Mouse (Mus musculus) hindbrain, embryonic 13.5 days (tissue): ENCODE measurements around the gene Gla. TPM values are rescaled to one million over a fixed set of nuclear protein-coding genes. Genes with fewer than 3 reads are reported as not detected.
"Not testable (repeated sequence)": the region's sequence is repeated elsewhere in the genome, so short reads cannot be mapped to it uniquely, and the experiment has no call there.

ENCODE experiments used
- ATAC-seq: fragments of 200-750 bp; cut with Nextera tagmentation; 2 replicates; pipeline ENCODE4 v1.8.0; 2017; ENCODE audit warnings: moderate TSS enrichment; ENCODE audit not compliant: low FRiP score
- H3K27ac ChIP-seq: fragments of 300-500 bp; sonication (generic); 2 replicates; pipeline ENCODE4 v1.5.1; 2015; ENCODE audit warnings: inconsistent platforms, mild to moderate bottlenecking, moderate library complexity
- H3K27me3 ChIP-seq: fragments of 300-500 bp; sonication (generic); 2 replicates; pipeline ENCODE4 v1.6.1; 2015; ENCODE audit warnings: mild to moderate bottlenecking, inconsistent platforms
- H3K36me3 ChIP-seq: fragments of 300-500 bp; sonication (generic); 2 replicates; pipeline ENCODE4 v1.6.1; 2015; ENCODE audit warnings: mild to moderate bottlenecking, inconsistent platforms
- H3K4me1 ChIP-seq: fragments of 300-500 bp; sonication (generic); replicated peaks from 2 replicates; pipeline ENCODE4 v1.6.1; 2015; ENCODE audit warnings: inconsistent platforms
- H3K4me2 ChIP-seq: fragments of 300-500 bp; sonication (generic); 2 replicates; pipeline ENCODE4 v1.6.1; 2015; ENCODE audit warnings: inconsistent platforms, mild to moderate bottlenecking, moderate library complexity
- H3K4me3 ChIP-seq: fragments of 300-500 bp; sonication (generic); 2 replicates; pipeline ENCODE4 v1.5.1; 2015; ENCODE audit warnings: mild to moderate bottlenecking, inconsistent platforms
- H3K9ac ChIP-seq: fragments of 300-500 bp; sonication (generic); 2 replicates; pipeline ENCODE4 v1.6.1; 2015; ENCODE audit warnings: mild to moderate bottlenecking, inconsistent platforms
- H3K9me3 ChIP-seq: fragments of 300-500 bp; sonication (generic); 2 replicates; pipeline ENCODE4 v1.6.1; 2016; ENCODE audit warnings: inconsistent platforms
- WGBS: fragments of 180-500 bp; shearing (Covaris S2); methylation state at CpG from one replicate; pipeline ENCODE4 v1.1.7; 2015; 5-methylcytosine and 5-hydroxymethylcytosine counted together
- polyA plus RNA-seq: library from polyadenylated mRNA; unstranded; fragments of >200 nt; fragmentation: Nextera tagmentation; extraction: Ambion mirVana; gene quantifications from 2 replicates; pipeline ENCODE4 v1.2.1, GENCODE M21; 2015

Gla gene
- polyA plus RNA-seq, 1 experiment from 2014 or later = 3.1 TPM

GRCm38 (mm10) chrX:134541955-134542308, 59.0 kb downstream of the Gla start:
- H3K4me3 ChIP-seq = peak overlapping the region; percentile 52
- H3K36me3 ChIP-seq = no peaks in the 10 kb centered on the region
- WGBS = 15% methylated on average over 6 of the region's 6 CpGs
- peak overlapping the region; percentile 54 for H3K4me2 ChIP-seq
- H3K4me1 ChIP-seq = no peaks in the 10 kb centered on the region
- H3K9ac ChIP-seq = peak overlapping the region; percentile 58; the same call in 1 of the 2 replicates
- no peaks in the 10 kb centered on the region for H3K9me3 ChIP-seq
- ATAC-seq = no peak; the same call in 1 of the 2 replicates
- no peak overlapping the region for H3K27ac ChIP-seq
- no peaks in the 10 kb centered on the region for H3K27me3 ChIP-seq

DNA sequence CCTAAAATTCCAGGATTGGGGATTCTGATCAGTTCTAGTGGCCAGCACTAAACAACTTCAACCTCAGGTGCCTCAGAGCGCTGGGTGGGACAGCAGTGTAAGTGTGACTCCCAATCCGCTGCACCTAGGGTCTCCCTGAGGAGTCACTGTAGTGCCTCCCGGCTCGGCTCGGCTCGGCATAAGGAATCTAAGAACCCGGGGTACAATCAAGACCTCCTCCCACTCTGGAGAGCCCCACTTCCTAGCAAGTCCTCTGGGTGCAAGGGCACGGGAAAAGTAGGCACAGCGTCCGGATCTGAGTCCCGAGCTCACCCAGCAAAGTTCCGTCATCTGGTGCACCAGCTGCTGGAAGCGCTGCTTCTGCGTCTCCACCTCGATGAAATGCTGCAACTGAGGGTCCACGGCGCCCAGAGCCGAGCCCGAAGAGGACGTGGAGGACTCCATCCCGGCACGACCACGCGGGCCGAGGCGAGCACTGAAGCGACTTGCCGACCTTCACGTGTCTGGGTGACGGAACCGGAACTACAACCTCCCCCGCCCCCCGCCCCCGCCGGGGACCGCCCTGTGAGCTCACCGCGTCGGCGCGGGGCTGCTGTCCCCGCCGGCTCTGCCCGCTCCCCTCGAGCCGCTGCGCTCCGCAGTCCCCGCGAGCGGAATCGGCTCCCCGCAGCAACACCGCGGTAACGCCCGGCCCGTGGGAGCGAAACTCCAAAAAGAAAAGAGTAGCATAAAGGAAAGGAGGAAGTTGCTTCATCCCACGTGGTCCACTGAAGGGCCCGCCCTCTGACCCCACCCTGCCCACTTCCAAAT, 59.6 kb downstream of the Gla start, which contains the start of gene Timm8a1:
Gene Timm8a1, minus strand, starts transcription at position 721 of the 810 bp plus-strand sequence.
- H3K4me2 ChIP-seq = peak within 1 kb of the TSS; percentile 64
- no peaks in the 10 kb centered on the region for H3K9me3 ChIP-seq
- no peak within 1 kb of the TSS for H3K27ac ChIP-seq
- no peaks in the 10 kb centered on the region for H3K36me3 ChIP-seq
- H3K9ac ChIP-seq = peak within 1 kb of the TSS; percentile 65
- ATAC-seq = peak; percentile 95
- WGBS = 16% methylated on average over 44 of the region's 61 CpGs
- H3K27me3 ChIP-seq = no peaks in the 10 kb centered on the region
- H3K4me3 ChIP-seq = peak within 1 kb of the TSS; percentile 52
- H3K4me1 ChIP-seq = no peaks in the 10 kb centered on the region

GRCm38 (mm10) chrX:134540414-134541135, 60.4 kb downstream of the Gla start:
- H3K9ac ChIP-seq = peak overlapping the region; percentile 65
- no peaks in the 10 kb centered on the region for H3K36me3 ChIP-seq
- H3K4me3 ChIP-seq = peak overlapping the region; percentile 52
- no peaks in the 10 kb centered on the region for H3K4me1 ChIP-seq
- ATAC-seq = no peak; the same call in 1 of the 2 replicates
- no peaks in the 10 kb centered on the region for H3K9me3 ChIP-seq
- peak overlapping the region; percentile 64 for H3K4me2 ChIP-seq
- no peak overlapping the region for H3K27ac ChIP-seq
- no peaks in the 10 kb centered on the region for H3K27me3 ChIP-seq
- WGBS = 23% methylated on average over 12 of the region's 12 CpGs

- not testable (repeated sequence) for ATAC-seq, H3K4me1 ChIP-seq, H3K9ac ChIP-seq, H3K9me3 ChIP-seq, H3K4me3 ChIP-seq, H3K36me3 ChIP-seq, H3K27me3 ChIP-seq, H3K4me2 ChIP-seq, H3K27ac ChIP-seq
- WGBS = 92% methylated on average over 10 of the region's 10 CpGs
These were observed 61.1 kb downstream of the Gla start for GRCm38 (mm10) chrX:134539795-134540194.

Other genes with a start within 250 kb of the Gla start
- gene Drp2, start 196.6 kb downstream of the Gla start, polyA plus RNA-seq = 19.0 and 20.8 TPM in 2 replicates
- gene Taf7l, start 124.6 kb downstream of the Gla start, polyA plus RNA-seq = 0.17 and 0.27 TPM in 2 replicates
- gene Timm8a1, start 59.3 kb downstream of the Gla start, polyA plus RNA-seq = 45.1 and 46.5 TPM in 2 replicates
- 0.63 and 1.1 TPM in 2 replicates for gene Btk, start 17.6 kb downstream of the Gla start, polyA plus RNA-seq
- 223 and 238 TPM in 2 replicates for gene Rpl36a, start 15.5 kb downstream of the Gla start, polyA plus RNA-seq
- gene Hnrnph2, start 54 bp upstream of the Gla start, polyA plus RNA-seq = 170 TPM in 2 replicates
- 6.2 and 7.6 TPM in 2 replicates for gene Armcx4, start 85.4 kb upstream of the Gla start, polyA plus RNA-seq
- gene Armcx1, start 116.8 kb upstream of the Gla start, polyA plus RNA-seq = 84.5 and 85.5 TPM in 2 replicates
- gene Armcx6, start 150.3 kb upstream of the Gla start, polyA plus RNA-seq = 41.3 and 43.7 TPM in 2 replicates
- gene Armcx3, start 155.5 kb upstream of the Gla start, polyA plus RNA-seq = 67.0 and 74.6 TPM in 2 replicates
- gene Armcx2, start 208.1 kb upstream of the Gla start, polyA plus RNA-seq = 93.7 and 98.9 TPM in 2 replicates